Mouse (Mus musculus): ENCODE data around the gene Zmym6. TPM values are rescaled to one million over a fixed set of nuclear protein-coding genes. Genes with fewer than 3 reads are reported as not detected.
"Not testable (repeated sequence)": the region's sequence is repeated elsewhere in the genome, so short reads cannot be mapped to it uniquely, and the experiment has no call there.

Zmym6 gene
- total RNA-seq (2021), result 10 to 100 TPM; 32.8 to 35.7 TPM

- intact Hi-C loops (cut with DNase I), result loop anchor here (5.0 kb wide), 2 partner anchors 95 to 165 kb away; partner anchors contain the start of gene Smim12
Observed at GRCm38 (mm10) chr4:127076875-127077548, at the start of gene Zmym6. Gene Zmym6 (plus strand): TSS chr4:127077383.

DNA sequence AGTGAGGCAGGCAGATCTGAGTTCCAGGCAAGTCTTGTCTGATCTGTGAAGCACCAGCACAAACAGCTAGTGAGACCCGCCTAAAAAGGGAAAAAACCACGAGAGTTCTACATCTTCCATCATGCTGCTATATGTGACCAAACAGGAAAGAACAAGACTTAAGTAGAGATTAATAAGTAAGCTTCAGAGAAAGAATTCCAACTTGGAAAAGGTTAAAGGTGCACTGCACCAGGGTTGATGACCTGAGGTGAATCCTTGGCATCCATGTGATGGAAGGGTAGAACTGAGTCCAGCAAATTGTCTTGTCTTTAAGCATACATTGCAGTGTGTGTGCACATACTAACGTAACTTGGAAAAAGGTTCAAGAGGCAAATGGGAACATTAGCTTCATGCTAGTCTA lies 40.0 kb upstream of the Zmym6 start:
- no peak for DNase-seq (ENCODE audit: extremely low spot score in 1 of 2, low spot score in 2 of 2)
- intact Hi-C loops (cut with DNase I), result loop anchor here (10.0 kb wide), 1 partner anchor 132 kb away; no protein-coding TSS in a partner anchor

More at GRCm38 (mm10) chr4:127076875-127077548, at the start of gene Zmym6:
- DNase-seq (ENCODE audit: extremely low spot score in 1 of 2, low spot score in 2 of 2), result peak; percentile 95 to 98

DNA sequence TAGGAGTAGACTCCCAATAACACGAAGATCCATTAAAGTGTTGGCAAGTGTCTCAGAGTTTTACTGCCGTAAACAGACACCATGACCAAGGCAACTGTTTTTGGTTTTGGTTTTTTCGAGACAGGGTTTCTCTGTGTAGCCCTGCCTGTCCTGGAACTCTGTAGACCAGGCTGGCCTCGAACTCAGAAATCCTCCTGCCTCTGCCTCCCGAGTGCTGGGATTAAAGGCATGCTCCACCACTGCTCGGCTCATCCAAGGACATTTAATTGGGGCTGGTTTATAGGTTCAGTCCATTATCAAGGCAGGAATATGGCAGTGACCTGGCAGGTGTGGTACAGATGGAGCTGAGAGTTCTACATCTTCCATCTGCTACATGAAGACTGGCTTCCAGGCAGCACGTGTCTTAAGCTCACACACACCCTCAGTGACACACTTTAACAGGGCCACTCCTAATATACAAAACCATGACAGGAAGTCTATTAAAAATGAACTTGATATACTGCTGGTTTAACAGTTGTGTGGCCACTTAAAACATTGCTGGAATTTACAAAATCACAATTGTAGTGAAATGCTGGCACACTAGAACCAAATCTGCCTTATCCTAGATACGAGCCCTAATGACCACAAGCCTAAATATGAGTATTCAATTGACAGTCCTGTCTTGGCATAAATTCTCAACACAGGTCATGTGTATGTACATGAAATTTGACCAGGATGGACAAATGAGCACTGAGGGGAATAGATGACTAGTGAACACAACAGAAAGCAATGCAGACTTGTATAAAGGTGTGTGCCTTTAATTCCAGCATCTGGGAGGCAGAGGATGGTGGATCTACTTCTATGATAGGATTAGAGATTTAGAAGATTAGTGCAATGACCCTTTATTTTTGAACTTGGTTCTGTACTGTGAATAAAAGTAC lies 39.0 kb upstream of the Zmym6 start:
- DNase-seq (ENCODE audit: extremely low spot score in 1 of 2, low spot score in 2 of 2), result no peak
- intact Hi-C loops (cut with DNase I), result loop anchor here (10.0 kb wide), 1 partner anchor 133 kb away; no protein-coding TSS in a partner anchor

DNA sequence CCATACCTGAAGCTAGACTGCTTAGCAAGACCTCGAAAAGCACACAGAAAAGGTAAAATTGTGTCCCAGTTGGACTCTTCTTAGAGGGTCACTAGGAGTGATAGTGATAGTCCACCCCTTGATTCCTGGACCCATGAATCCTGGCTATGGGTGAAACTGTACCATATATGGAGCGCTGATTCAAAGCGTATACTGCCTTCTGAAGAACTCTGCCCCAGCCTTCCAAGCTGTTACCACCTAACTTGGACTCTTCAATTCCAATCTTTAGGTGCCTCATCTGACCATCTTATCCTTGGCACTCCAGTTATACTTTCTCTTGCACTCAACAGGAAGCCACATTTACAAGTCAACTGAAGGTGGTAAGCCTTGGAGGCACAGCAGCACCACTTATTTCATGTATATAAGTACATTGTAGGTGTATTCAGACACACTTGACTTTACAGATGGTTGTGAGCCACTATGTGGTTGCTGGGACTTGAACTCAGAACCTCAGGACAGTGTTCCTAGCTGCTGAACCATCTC lies 38.3 kb upstream of the Zmym6 start:
- intact Hi-C loops (cut with DNase I), result loop anchor here (10.0 kb wide), 1 partner anchor 134 kb away; no protein-coding TSS in a partner anchor
- DNase-seq (ENCODE audit: extremely low spot score in 1 of 2, low spot score in 2 of 2), result no peak

GRCm38 (mm10) chr4:127039871-127040483 lies 37.2 kb upstream of the Zmym6 start:
- no peak for DNase-seq (ENCODE audit: extremely low spot score in 1 of 2, low spot score in 2 of 2)
- intact Hi-C loops (cut with DNase I), result loop anchor here (10.0 kb wide), 2 partner anchors 135 to 285 kb away; no protein-coding TSS in a partner anchor

DNA sequence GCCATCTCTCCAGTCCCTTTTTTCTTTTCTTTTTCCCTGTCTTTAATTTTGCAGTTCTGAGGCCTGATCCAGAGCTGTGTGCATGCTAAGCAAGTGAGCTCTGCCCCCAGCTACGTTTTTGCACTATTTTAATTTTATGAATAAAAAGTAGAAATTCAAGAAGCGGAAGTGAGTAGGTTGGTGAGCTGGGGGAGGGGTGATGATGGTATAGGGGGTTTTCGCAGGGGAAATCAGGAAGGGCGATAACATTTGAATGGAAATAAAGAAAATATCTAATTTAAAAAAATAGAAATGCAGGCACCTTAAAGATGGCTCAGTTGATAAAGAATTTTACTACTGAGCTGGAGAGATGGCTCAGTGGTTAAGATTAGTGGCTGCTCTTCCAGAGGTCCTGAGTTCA lies 33.6 kb upstream of the Zmym6 start:
- intact Hi-C loops (cut with DNase I), result loop anchor here (10.0 kb wide), 1 partner anchor 281 kb away; no protein-coding TSS in a partner anchor
- no peak for DNase-seq (ENCODE audit: extremely low spot score in 1 of 2, low spot score in 2 of 2)

DNA sequence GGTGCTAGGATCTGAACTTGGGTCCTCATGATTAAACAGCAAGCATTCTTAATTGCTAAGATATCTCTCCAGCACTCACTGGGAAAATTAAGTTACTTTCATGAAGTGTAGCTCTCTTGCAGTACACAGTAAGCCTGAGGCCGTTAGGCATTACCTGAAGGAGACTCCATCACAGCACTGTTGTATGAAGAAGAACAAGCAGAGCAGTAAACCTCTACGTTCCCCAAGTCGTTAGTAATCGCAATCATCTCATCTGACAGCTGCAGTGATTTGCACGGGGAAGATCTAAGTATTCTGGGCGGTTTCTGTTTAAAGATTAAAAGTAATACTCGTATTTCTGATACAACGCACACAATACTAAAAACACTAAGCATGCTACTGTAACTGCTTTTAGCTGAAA lies 26.1 kb upstream of the Zmym6 start:
- DNase-seq (ENCODE audit: extremely low spot score in 1 of 2, low spot score in 2 of 2), result no peak
- intact Hi-C loops (cut with DNase I), result no loop called here

DNA sequence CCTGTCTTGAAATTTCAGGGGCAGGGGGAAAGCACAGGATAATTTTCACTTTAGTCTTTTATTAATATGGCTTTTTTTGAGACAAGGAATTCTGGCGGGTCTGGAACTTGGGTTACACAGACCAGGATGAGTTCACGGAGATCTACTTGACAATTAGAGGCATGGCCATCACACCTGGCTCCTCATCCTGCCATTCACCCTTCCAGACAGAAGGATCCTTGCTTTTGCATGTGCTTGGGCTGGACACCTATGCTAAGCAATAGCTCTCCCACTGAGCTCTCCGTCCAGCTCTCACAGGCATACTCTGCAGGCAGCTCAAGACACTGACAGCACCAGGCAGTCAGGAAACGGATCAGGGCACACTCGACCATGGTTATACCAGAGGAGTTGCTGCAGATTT lies 24.1 kb upstream of the Zmym6 start:
- no peak for DNase-seq (ENCODE audit: extremely low spot score in 1 of 2, low spot score in 2 of 2)
- intact Hi-C loops (cut with DNase I), result no loop called here

DNA sequence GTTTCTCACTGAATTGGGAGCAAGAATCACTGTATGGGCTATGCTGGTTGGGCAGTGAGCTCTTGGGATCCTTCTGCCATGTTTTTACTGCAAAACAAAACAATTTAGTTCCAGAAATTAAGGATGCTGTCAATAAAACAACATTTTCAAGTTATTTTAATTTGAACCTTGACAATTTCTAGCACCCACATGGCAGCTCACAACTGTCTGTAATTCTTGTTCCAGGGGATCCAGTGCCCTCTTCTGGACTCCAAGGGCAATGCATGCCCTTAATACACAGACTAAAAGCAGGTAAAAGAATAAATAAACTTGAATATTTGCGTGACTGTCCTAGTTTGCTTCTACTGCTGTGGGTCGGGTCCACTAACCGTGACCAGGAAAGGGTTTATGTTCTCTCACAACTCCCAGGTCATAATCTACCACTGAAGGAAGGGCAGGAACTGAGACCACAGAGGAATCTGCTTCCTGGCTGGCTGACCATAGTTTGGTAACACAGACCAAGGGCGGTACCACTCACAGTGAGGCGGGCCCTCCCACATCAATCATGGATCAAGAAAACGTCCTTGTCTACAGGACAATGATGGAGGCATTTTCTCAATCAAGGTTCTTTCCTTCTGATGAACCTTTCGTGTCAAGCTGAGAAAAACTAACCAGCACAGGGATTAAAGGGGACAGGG lies 22.5 kb upstream of the Zmym6 start:
- no peak for DNase-seq (ENCODE audit: extremely low spot score in 1 of 2, low spot score in 2 of 2)
- intact Hi-C loops (cut with DNase I), result no loop called here

- DNase-seq (ENCODE audit: extremely low spot score in 1 of 2, low spot score in 2 of 2), result peak; percentile 82 to 95
- intact Hi-C loops (cut with DNase I), result no loop called here
Observed at GRCm38 (mm10) chr4:127060585-127061290, 16.4 kb upstream of the Zmym6 start, which contains the start of gene Zmym1. Gene Zmym1 (minus strand): TSS chr4:127061152.

GRCm38 (mm10) chr4:127064051-127064450 lies 13.1 kb upstream of the Zmym6 start:
- intact Hi-C loops (cut with DNase I), result no loop called here
- no peak for DNase-seq (ENCODE audit: extremely low spot score in 1 of 2, low spot score in 2 of 2)

DNA sequence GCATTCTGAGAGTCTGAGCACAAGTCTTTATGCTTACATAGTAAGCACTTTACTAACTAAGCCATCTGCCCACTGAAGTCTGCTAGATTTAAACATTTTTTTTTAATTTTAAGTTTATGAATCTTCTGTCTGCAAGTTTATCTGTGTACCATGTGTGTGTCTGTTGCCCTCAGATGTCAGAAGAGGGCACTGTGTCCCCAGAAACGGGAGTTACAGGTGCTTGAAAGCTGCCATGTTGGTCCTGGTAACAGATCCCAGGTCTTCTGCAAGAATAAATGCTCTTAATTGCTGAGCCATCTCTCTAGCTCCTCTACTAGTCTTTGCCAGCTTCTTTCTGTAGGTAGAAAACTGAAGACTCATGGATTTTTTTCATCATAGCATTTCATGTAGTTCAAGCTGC lies 2.3 kb upstream of the Zmym6 start:
- DNase-seq (ENCODE audit: extremely low spot score in 1 of 2, low spot score in 2 of 2), result no peak
- intact Hi-C loops (cut with DNase I), result loop anchor here (5.0 kb wide), 2 partner anchors 97 to 167 kb away; partner anchors contain the start of gene Smim12

DNA sequence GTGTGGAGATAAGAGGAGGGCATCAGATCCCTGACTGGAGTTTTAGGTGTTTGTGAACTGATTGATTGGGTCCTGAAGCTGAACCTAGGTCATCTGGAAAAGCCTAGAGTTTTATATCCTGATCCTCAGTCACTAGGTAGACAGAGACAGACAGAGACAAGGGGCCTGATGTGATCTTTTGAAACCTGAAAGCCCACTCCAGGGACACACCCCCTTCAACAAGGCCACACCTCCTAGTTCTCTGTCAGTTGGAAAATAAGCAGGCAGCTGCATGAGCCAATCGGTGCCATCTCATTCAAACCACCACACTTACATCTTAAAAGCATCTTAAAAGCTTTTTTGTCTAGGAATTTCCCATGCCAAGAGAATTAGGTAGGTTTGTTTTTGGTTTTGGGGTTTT lies 3.6 kb downstream of the Zmym6 start:
- intact Hi-C loops (cut with DNase I), result no loop called here
- DNase-seq (ENCODE audit: extremely low spot score in 1 of 2, low spot score in 2 of 2), result no peak

- DNase-seq (ENCODE audit: extremely low spot score in 1 of 2, low spot score in 2 of 2), result no peak
- intact Hi-C loops (cut with DNase I), result no loop called here
Observed at GRCm38 (mm10) chr4:127083131-127083530, 5.9 kb downstream of the Zmym6 start.

GRCm38 (mm10) chr4:127085761-127086160 lies 8.6 kb downstream of the Zmym6 start:
- intact Hi-C loops (cut with DNase I), result no loop called here
- DNase-seq (ENCODE audit: extremely low spot score in 1 of 2, low spot score in 2 of 2), result no peak

GRCm38 (mm10) chr4:127091188-127091587 lies 14.0 kb downstream of the Zmym6 start:
- DNase-seq (ENCODE audit: extremely low spot score in 1 of 2, low spot score in 2 of 2), result no peak
- intact Hi-C loops (cut with DNase I), result no loop called here

DNA sequence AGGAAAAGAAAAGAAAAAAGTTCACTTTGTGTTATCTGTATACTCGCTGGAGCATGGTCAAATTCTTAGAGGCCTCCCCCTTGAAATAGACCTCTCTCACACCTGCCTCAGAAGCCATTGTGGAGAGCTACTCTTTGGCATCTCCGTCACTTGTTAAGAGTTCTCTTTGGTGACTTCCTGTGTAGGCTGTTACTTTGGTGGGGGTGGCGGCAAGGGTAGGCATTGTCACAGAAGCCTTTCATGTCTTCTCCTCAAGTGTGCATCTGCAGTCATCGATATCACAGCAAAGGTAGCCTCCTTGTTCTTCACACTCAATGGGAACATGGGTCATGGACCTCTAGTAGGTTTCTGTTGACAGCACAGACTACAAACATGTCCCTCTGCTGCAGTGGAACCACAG lies 17.9 kb downstream of the Zmym6 start:
- no peak for DNase-seq (ENCODE audit: extremely low spot score in 1 of 2, low spot score in 2 of 2)
- intact Hi-C loops (cut with DNase I), result no loop called here

DNA sequence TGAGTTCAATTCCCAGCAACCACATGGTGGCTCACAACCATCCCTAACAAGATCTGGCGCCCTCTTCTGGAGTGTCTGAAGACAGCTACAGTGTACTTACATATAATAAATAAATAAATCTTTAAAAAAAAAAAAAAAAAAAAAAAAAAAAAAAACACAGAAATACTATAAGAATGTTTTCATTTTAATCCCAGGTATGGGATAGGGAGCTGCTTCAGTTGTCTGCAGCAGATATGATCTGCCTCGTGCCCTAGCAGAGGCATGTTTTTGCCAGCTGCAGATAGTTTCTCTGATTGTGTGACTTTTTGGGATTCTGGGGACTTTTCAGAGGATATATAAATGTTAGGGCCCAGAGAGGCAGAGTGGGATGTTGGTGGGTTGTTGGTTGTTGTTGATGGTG lies 22.4 kb downstream of the Zmym6 start:
- intact Hi-C loops (cut with DNase I); DNase-seq (ENCODE audit: extremely low spot score in 1 of 2, low spot score in 2 of 2): not testable (repeated sequence)
